Mouse (Mus musculus): ENCODE results near the gene Gid8. TPM values are rescaled to one million over a fixed set of nuclear protein-coding genes. Genes with fewer than 3 reads are reported as not detected.

Gid8 gene
- total and polyA plus RNA-seq, 3 experiments = 52.8 to 65.5 TPM; not detected in 1

GRCm38 (mm10) chr2:180703645-180704359 lies 6.1 kb upstream of the Gid8 start:
- DNase-seq (ENCODE audit: low read depth, low spot score) = peak; percentile 83
- H3K27ac ChIP-seq (ENCODE audit: control insufficient read depth, low read depth, low read length) = peak overlapping the region; percentile 93
- peaks cover 27 to 57% of the 10 kb centered on the region in 2 experiments for H3K4me1 ChIP-seq (ENCODE audit: control insufficient read depth in 1 of 2, insufficient read depth in 2 of 2, low read length in 2 of 2)
- no peaks in the 10 kb centered on the region for H3K27me3 ChIP-seq (ENCODE audit: control insufficient read depth in 1 of 2, insufficient read depth in 2 of 2, low read length in 2 of 2)
- H3K4me3 ChIP-seq (ENCODE audit: control insufficient read depth in 1 of 2, insufficient read depth in 1 of 2, low read depth in 2 of 2, low read length in 2 of 2) = no peak overlapping the region; a peak in 1 of 4 replicates
- H3K9me3 ChIP-seq (replicated peaks; ENCODE audit: insufficient read depth, low read length) = no peaks in the 10 kb centered on the region
- peak overlapping the region; percentile 44 for H3K9ac ChIP-seq (ENCODE audit: control insufficient read depth, low read depth, low read length, poor library complexity, severe bottlenecking)
- peak; percentile 82 for TF ChIP-seq TAL1 (IDR thresholded peaks at IDR 0.05; ENCODE audit: low read length)
- TF ChIP-seq TCF12 (IDR thresholded peaks at IDR 0.05; ENCODE audit: low read depth, low read length) = peak; percentile 62
- TF ChIP-seq UBTF (IDR thresholded peaks at IDR 0.05; ENCODE audit: borderline replicate concordance, insufficient read depth, low read depth, low read length) = no peak
- peak; percentile 65 for TF ChIP-seq TBP (IDR thresholded peaks at IDR 0.05; ENCODE audit: low read depth, low read length)
- peak; percentile 67 for TF ChIP-seq RCOR1 (IDR thresholded peaks at IDR 0.05; ENCODE audit: low read depth, low read length)
- TF ChIP-seq SIN3A (IDR thresholded peaks at IDR 0.05; ENCODE audit: low read length) = peak; percentile 78; the same call in 1 of the 2 replicates
- 0 out of 2 replicates have a peak, but pooled peaks have one; percentile 23 for TF ChIP-seq MAFK (IDR thresholded peaks at IDR 0.05; ENCODE audit: borderline replicate concordance, low read depth, low read length)
- peak; percentile 60; the same call in 1 of the 2 replicates for TF ChIP-seq ETS1 (IDR thresholded peaks at IDR 0.05; ENCODE audit: low read depth, low read length)
- TF ChIP-seq ZMIZ1 (IDR thresholded peaks at IDR 0.05; ENCODE audit: low read depth, low read length) = no peak
- TF ChIP-seq SMC3 (IDR thresholded peaks at IDR 0.05; ENCODE audit: low read depth, low read length) = peak; percentile 34; the same call in 1 of the 2 replicates
- peak; percentile 68 to 82 for TF ChIP-seq EP300 (IDR thresholded peaks at IDR 0.05; ENCODE audit: low read depth in 1 of 2, low read length in 2 of 2)
- peak; percentile 82 for TF ChIP-seq MXI1 (IDR thresholded peaks at IDR 0.05; ENCODE audit: low read depth, low read length)
- peak in 1 of 3 experiments; percentile 39; a peak in 2 of 6 replicates for TF ChIP-seq CTCF (IDR thresholded peaks at IDR 0.05 in 2 of 3, conservative IDR thresholded peaks at IDR 0.05 in 1 of 3; ENCODE audit: control insufficient read depth in 1 of 3, insufficient read depth in 1 of 3, low read depth in 2 of 3, low read length in 3 of 3, poor library complexity in 1 of 3, severe bottlenecking in 1 of 3)
- no peak for TF ChIP-seq ELF1 (IDR thresholded peaks at IDR 0.05; ENCODE audit: low read depth, low read length)
- no peak; the same call in none of the 2 replicates for TF ChIP-seq MAX (IDR thresholded peaks at IDR 0.05; ENCODE audit: low read length)
- 0 out of 2 replicates have a peak, but pooled peaks have one; percentile 31 for TF ChIP-seq CHD1 (IDR thresholded peaks at IDR 0.05; ENCODE audit: low read depth, low read length)
- peak; percentile 88 for TF ChIP-seq GATA1 (IDR thresholded peaks at IDR 0.05; ENCODE audit: low read depth, low read length)
- TF ChIP-seq BHLHE40 (IDR thresholded peaks at IDR 0.05; ENCODE audit: borderline replicate concordance, low read depth, low read length) = no peak
- peaks cover 0 to 61% of the 10 kb centered on the region in 2 experiments; a peak in 2 of 4 replicates for H3K36me3 ChIP-seq (ENCODE audit: control insufficient read depth in 1 of 2, insufficient read depth in 2 of 2, low read length in 2 of 2)
- H3K79me2 ChIP-seq (ENCODE audit: control insufficient read depth, insufficient read depth, low read length, poor library complexity) = peaks cover 84% of the 10 kb centered on the region

- peak overlapping the region; percentile 93 for H3K27ac ChIP-seq (ENCODE audit: control insufficient read depth, low read depth, low read length)
- H3K9ac ChIP-seq (ENCODE audit: control insufficient read depth, low read depth, low read length, poor library complexity, severe bottlenecking) = peak overlapping the region; percentile 44
- TF ChIP-seq CHD1 (IDR thresholded peaks at IDR 0.05; ENCODE audit: low read depth, low read length) (no peak), MAFK (IDR thresholded peaks at IDR 0.05; ENCODE audit: borderline replicate concordance, low read depth, low read length) (no peak)
- H3K9me3 ChIP-seq (replicated peaks; ENCODE audit: insufficient read depth, low read length) = no peaks in the 10 kb centered on the region
- H3K4me3 ChIP-seq (ENCODE audit: control insufficient read depth in 1 of 2, insufficient read depth in 1 of 2, low read depth in 2 of 2, low read length in 2 of 2) = peak overlapping the region; percentile 3 to 35
- H3K79me2 ChIP-seq (ENCODE audit: control insufficient read depth, insufficient read depth, low read length, poor library complexity) = peaks cover 84% of the 10 kb centered on the region
- H3K4me1 ChIP-seq (ENCODE audit: control insufficient read depth in 1 of 2, insufficient read depth in 2 of 2, low read length in 2 of 2) = peaks cover 27 to 52% of the 10 kb centered on the region in 2 experiments
- no peaks in the 10 kb centered on the region for H3K27me3 ChIP-seq (ENCODE audit: control insufficient read depth in 1 of 2, insufficient read depth in 2 of 2, low read length in 2 of 2)
- peak; percentile 73 for DNase-seq (ENCODE audit: low read depth, low spot score)
- peaks cover 0 to 56% of the 10 kb centered on the region in 2 experiments; a peak in 2 of 4 replicates for H3K36me3 ChIP-seq (ENCODE audit: control insufficient read depth in 1 of 2, insufficient read depth in 2 of 2, low read length in 2 of 2)
Observed at GRCm38 (mm10) chr2:180704591-180704990, 5.3 kb upstream of the Gid8 start.

Measured in MEL (cell line).